Mouse (Mus musculus) layer of hippocampus, postnatal 14 days (tissue): ENCODE measurements around the gene Bcl2l10. TPM values are rescaled to one million over a fixed set of nuclear protein-coding genes. Genes with fewer than 3 reads are reported as not detected.

ENCODE experiments used
- DNase-seq, 2 experiments: peaks; one replicate each; pipeline ENCODE4 v3.0.0; 2021 to 2022; ENCODE audit warnings: low spot score in 2 of 2, mixed read lengths in 1 of 2
- total RNA-seq, 2 experiments: library from RNA; stranded (reverse); gene quantifications; 2 replicates each; pipeline ENCODE4 v1.2.3; 2021

The Bcl2l10 gene
- total RNA-seq, 2 experiments from 2014 or later: 0.31 TPM; not detected in 1

DNA sequence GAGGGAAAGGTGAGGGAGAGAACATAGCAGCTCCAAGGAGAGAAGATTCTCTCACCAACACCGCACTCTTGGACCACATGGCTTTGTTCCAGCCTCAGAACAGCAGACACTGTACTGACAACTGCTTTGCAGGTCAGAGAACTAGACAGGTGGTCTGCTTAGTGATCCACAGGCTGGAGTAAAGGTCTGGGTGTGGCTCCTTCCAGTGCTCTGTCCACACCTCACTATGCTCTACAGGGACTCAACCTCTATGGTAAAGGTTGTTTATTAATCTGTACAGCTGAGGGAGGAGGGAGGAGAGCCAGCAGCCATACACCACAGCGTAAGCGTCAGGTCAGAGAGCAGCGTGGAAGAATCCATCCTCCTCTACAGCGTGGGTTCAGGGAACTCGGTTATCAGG, 48.4 kb downstream of the Bcl2l10 start:
- DNase-seq: no peak

DNA sequence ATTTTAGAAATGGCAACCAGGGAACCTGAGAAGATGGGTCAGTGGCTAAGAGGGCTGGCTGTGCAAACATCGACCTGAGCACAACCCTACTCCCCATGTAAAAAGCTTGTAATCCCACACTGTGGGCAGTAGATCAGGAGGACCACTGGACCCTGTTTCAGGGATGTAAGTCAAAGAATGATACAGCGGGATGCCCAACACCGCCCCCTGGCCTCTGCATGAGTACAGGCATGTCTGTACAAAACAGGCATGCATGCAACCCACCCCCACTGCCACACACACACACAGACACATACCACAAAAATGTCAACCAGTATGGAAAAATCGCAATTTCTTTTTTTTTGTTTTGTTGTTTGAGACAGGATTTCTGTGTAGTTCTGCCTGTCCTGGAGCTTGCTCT, 51.5 kb downstream of the Bcl2l10 start:
- no peak for DNase-seq

DNA sequence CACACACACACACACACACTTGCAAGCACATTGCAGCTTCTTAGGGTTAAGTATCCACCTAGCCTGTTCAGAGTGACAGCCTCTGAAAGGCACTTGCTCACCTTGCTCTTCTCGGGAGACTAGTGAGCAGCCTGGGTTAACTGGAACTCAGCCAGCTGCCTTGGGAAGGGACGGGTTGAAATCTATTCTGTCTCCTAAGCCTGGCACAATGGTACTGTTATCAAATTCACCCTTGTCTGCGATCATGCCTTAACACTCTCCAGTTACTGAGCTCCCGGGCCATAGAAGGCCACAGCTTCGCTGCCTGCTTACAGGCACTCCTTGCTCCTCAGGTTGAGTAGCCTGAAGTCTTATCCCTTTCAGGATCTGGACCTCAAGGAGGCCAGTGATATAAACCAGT, 53.1 kb downstream of the Bcl2l10 start:
- DNase-seq: no peak

Other genes with a start within 250 kb of the Bcl2l10 start
- 1 to 10 TPM in 1 of 2 experiments, under 1 TPM in 1; 0.58 to 1.6 TPM for gene Myo5c, start 115.7 kb upstream of the Bcl2l10 start, total RNA-seq
- gene Gnb5, start 41.5 kb upstream of the Bcl2l10 start, total RNA-seq: 100 to 1,000 TPM; 115 to 120 TPM
- gene Mapk6, start 62.2 kb downstream of the Bcl2l10 start, total RNA-seq: 10 to 100 TPM; 40.6 to 42.1 TPM
- gene Leo1, start 93.8 kb downstream of the Bcl2l10 start, total RNA-seq: 10 to 100 TPM; 23.6 to 23.7 TPM
- gene Tmod3, start 211.9 kb downstream of the Bcl2l10 start, total RNA-seq: 10 to 100 TPM; 51.5 to 61.4 TPM